Mouse (Mus musculus): ENCODE results near the gene Aspdh. TPM values are rescaled to one million over a fixed set of nuclear protein-coding genes. Genes with fewer than 3 reads are reported as not detected.

Aspdh gene
- polyA plus RNA-seq, 1 experiment from 2014 or later: not detected

GRCm38 (mm10) chr7:44461503-44462217, 3.5 kb upstream of the Aspdh start:
- Histone ChIP-seq H3K27me3 (replicated peaks; ENCODE audit: insufficient read depth, low read length) (peaks cover 34% of the 10 kb centered on the region), H3K9ac (replicated peaks; ENCODE audit: low read depth) (no peak overlapping the region), H3K4me2 (replicated peaks; ENCODE audit: low read depth, low read length) (no peak overlapping the region), H3K4me3 (ENCODE audit: low read depth, low read length) (no peak overlapping the region), H3K36me3 (ENCODE audit: insufficient read depth, low read length) (no peaks in the 10 kb centered on the region), H3K4me1 (ENCODE audit: insufficient read depth, low read depth, low read length) (no peaks in the 10 kb centered on the region), H3K9me3 (ENCODE audit: low read length) (no peaks in the 10 kb centered on the region), H3K27ac (ENCODE audit: low read length) (no peak overlapping the region)
- ATAC-seq (no peak), DNase-seq (ENCODE audit: low spot score) (no peak)
- TF ChIP-seq EP300 (IDR thresholded peaks at IDR 0.05) (no peak), CTCF (IDR thresholded peaks at IDR 0.05) (no peak)
- WGBS: 47% methylated on average over 51 of the region's 57 CpGs

GRCm38 (mm10) chr7:44462218-44463055, 2.8 kb upstream of the Aspdh start:
- no peak for DNase-seq (ENCODE audit: low spot score)
- Histone ChIP-seq H3K27me3 (replicated peaks; ENCODE audit: insufficient read depth, low read length) (peaks cover 34% of the 10 kb centered on the region), H3K9ac (replicated peaks; ENCODE audit: low read depth) (no peak overlapping the region), H3K4me3 (ENCODE audit: low read depth, low read length) (no peak overlapping the region), H3K27ac (ENCODE audit: low read length) (no peak overlapping the region), H3K36me3 (ENCODE audit: insufficient read depth, low read length) (no peaks in the 10 kb centered on the region), H3K4me1 (ENCODE audit: insufficient read depth, low read depth, low read length) (no peaks in the 10 kb centered on the region), H3K4me2 (replicated peaks; ENCODE audit: low read depth, low read length) (no peak overlapping the region), H3K9me3 (ENCODE audit: low read length) (no peaks in the 10 kb centered on the region)
- WGBS: 20% methylated on average over 55 of the region's 77 CpGs
- peak; percentile 53 for TF ChIP-seq CTCF (IDR thresholded peaks at IDR 0.05)
- TF ChIP-seq EP300 (IDR thresholded peaks at IDR 0.05): no peak
- ATAC-seq: no peak

- Histone ChIP-seq H3K4me2 (replicated peaks; ENCODE audit: low read depth, low read length) (no peak overlapping the region), H3K4me3 (ENCODE audit: low read depth, low read length) (no peak overlapping the region), H3K9ac (replicated peaks; ENCODE audit: low read depth) (no peak overlapping the region), H3K4me1 (ENCODE audit: insufficient read depth, low read depth, low read length) (no peaks in the 10 kb centered on the region), H3K36me3 (ENCODE audit: insufficient read depth, low read length) (no peaks in the 10 kb centered on the region), H3K27me3 (replicated peaks; ENCODE audit: insufficient read depth, low read length) (peaks cover 34% of the 10 kb centered on the region), H3K9me3 (ENCODE audit: low read length) (no peaks in the 10 kb centered on the region), H3K27ac (ENCODE audit: low read length) (no peak overlapping the region)
- TF ChIP-seq EP300 (IDR thresholded peaks at IDR 0.05) (no peak), CTCF (IDR thresholded peaks at IDR 0.05) (no peak)
- DNase-seq (ENCODE audit: low spot score): no peak
- 26% methylated on average over 8 of the region's 8 CpGs for WGBS
- no peak for ATAC-seq
Measured at GRCm38 (mm10) chr7:44463056-44463425, 2.1 kb upstream of the Aspdh start.

- no peak overlapping the region for H3K27ac ChIP-seq (ENCODE audit: low read length)
- H3K9me3 ChIP-seq (ENCODE audit: low read length): no peaks in the 10 kb centered on the region
- ATAC-seq: no peak
- WGBS: 83% methylated on average over 10 of the region's 10 CpGs
- no peak overlapping the region for H3K9ac ChIP-seq (replicated peaks; ENCODE audit: low read depth)
- DNase-seq (ENCODE audit: low spot score): no peak
- H3K4me3 ChIP-seq (ENCODE audit: low read depth, low read length): no peak overlapping the region
- no peak overlapping the region for H3K4me2 ChIP-seq (replicated peaks; ENCODE audit: low read depth, low read length)
- no peaks in the 10 kb centered on the region for H3K36me3 ChIP-seq (ENCODE audit: insufficient read depth, low read length)
- peaks cover 34% of the 10 kb centered on the region for H3K27me3 ChIP-seq (replicated peaks; ENCODE audit: insufficient read depth, low read length)
- H3K4me1 ChIP-seq (ENCODE audit: insufficient read depth, low read depth, low read length): peaks cover 5% of the 10 kb centered on the region
- TF ChIP-seq EP300 (IDR thresholded peaks at IDR 0.05) (no peak), CTCF (IDR thresholded peaks at IDR 0.05) (no peak)
Measured at GRCm38 (mm10) chr7:44463556-44464225, 1.5 kb upstream of the Aspdh start.

- no peak overlapping the region for H3K4me2 ChIP-seq (replicated peaks; ENCODE audit: low read depth, low read length)
- ATAC-seq (no peak), DNase-seq (ENCODE audit: low spot score) (no peak)
- TF ChIP-seq CTCF (IDR thresholded peaks at IDR 0.05) (no peak), EP300 (IDR thresholded peaks at IDR 0.05) (no peak)
- peaks cover 34% of the 10 kb centered on the region for H3K27me3 ChIP-seq (replicated peaks; ENCODE audit: insufficient read depth, low read length)
- WGBS: 33% methylated on average over 4 of the region's 4 CpGs
- peaks cover 13% of the 10 kb centered on the region for H3K4me1 ChIP-seq (ENCODE audit: insufficient read depth, low read depth, low read length)
- H3K9me3 ChIP-seq (ENCODE audit: low read length): no peaks in the 10 kb centered on the region
- H3K9ac ChIP-seq (replicated peaks; ENCODE audit: low read depth): no peak overlapping the region
- no peak overlapping the region for H3K27ac ChIP-seq (ENCODE audit: low read length)
- no peaks in the 10 kb centered on the region for H3K36me3 ChIP-seq (ENCODE audit: insufficient read depth, low read length)
- H3K4me3 ChIP-seq (ENCODE audit: low read depth, low read length): no peak overlapping the region
Measured at GRCm38 (mm10) chr7:44464511-44464910, 680 bp upstream of the Aspdh start.
